Mouse (Mus musculus): ENCODE results near the gene Pfkfb4. TPM values are rescaled to one million over a fixed set of nuclear protein-coding genes. Genes with fewer than 3 reads are reported as not detected.
A peak's percentile ranks its signal among the peaks of the same experiment; 100 is the strongest.

Pfkfb4 gene
- polyA plus RNA-seq, 1 experiment from 2014 or later, result 7.8 TPM

- no peak within 1 kb of the TSS for H3K9ac ChIP-seq (replicated peaks; ENCODE audit: low read length)
- no peak within 1 kb of the TSS for H3K27ac ChIP-seq (replicated peaks; ENCODE audit: low read depth, low read length)
- ATAC-seq (replicated peaks; ENCODE audit: insufficient number of reproducible peaks, low FRiP score, low TSS enrichment, low read depth) (no peak), DNase-seq (ENCODE audit: low spot score) (no peak)
- 87% methylated on average over 4 of the region's 4 CpGs for WGBS
- H3K4me1 ChIP-seq (ENCODE audit: control insufficient read depth, insufficient read depth, low read length), result peaks cover 3% of the 10 kb centered on the region; the same call in 1 of the 2 replicates
- H3K4me3 ChIP-seq (ENCODE audit: low read depth, low read length), result no peak within 1 kb of the TSS
- no peak within 1 kb of the TSS for H3K4me2 ChIP-seq (ENCODE audit: low read depth, low read length)
- no peaks in the 10 kb centered on the region for H3K27me3 ChIP-seq (ENCODE audit: control insufficient read depth, insufficient read depth, low read length)
- no peaks in the 10 kb centered on the region for H3K36me3 ChIP-seq (replicated peaks; ENCODE audit: control insufficient read depth, insufficient read depth, low read depth, low read length)
- H3K9me3 ChIP-seq (replicated peaks; ENCODE audit: control insufficient read depth, low read length), result no peaks in the 10 kb centered on the region
Observed at GRCm38 (mm10) chr9:108985710-108986109, 5.9 kb upstream of the Pfkfb4 start, which contains the start of gene Ucn2. Ucn2 (plus strand) TSS chr9:108986010.

- H3K4me2 ChIP-seq (ENCODE audit: low read depth, low read length), result no peak overlapping the region
- DNase-seq (ENCODE audit: low spot score), result peak; percentile 48
- peaks cover 3% of the 10 kb centered on the region; the same call in 1 of the 2 replicates for H3K4me1 ChIP-seq (ENCODE audit: control insufficient read depth, insufficient read depth, low read length)
- H3K4me3 ChIP-seq (ENCODE audit: low read depth, low read length), result no peak overlapping the region
- H3K9me3 ChIP-seq (replicated peaks; ENCODE audit: control insufficient read depth, low read length), result no peaks in the 10 kb centered on the region
- H3K27me3 ChIP-seq (ENCODE audit: control insufficient read depth, insufficient read depth, low read length), result no peaks in the 10 kb centered on the region
- H3K9ac ChIP-seq (replicated peaks; ENCODE audit: low read length), result no peak overlapping the region
- no peak for ATAC-seq (replicated peaks; ENCODE audit: insufficient number of reproducible peaks, low FRiP score, low TSS enrichment, low read depth)
- no peaks in the 10 kb centered on the region for H3K36me3 ChIP-seq (replicated peaks; ENCODE audit: control insufficient read depth, insufficient read depth, low read depth, low read length)
- WGBS, result 20% methylated on average over 15 of the region's 15 CpGs
- H3K27ac ChIP-seq (replicated peaks; ENCODE audit: low read depth, low read length), result no peak overlapping the region
Observed at GRCm38 (mm10) chr9:108987704-108988350, 3.8 kb upstream of the Pfkfb4 start.

- Histone ChIP-seq H3K27me3 (ENCODE audit: control insufficient read depth, insufficient read depth, low read length) (no peaks in the 10 kb centered on the region), H3K9me3 (replicated peaks; ENCODE audit: control insufficient read depth, low read length) (no peaks in the 10 kb centered on the region), H3K36me3 (replicated peaks; ENCODE audit: control insufficient read depth, insufficient read depth, low read depth, low read length) (no peaks in the 10 kb centered on the region), H3K9ac (replicated peaks; ENCODE audit: low read length) (no peak overlapping the region), H3K27ac (replicated peaks; ENCODE audit: low read depth, low read length) (no peak overlapping the region), H3K4me3 (ENCODE audit: low read depth, low read length) (no peak overlapping the region), H3K4me2 (ENCODE audit: low read depth, low read length) (no peak overlapping the region), H3K4me1 (ENCODE audit: control insufficient read depth, insufficient read depth, low read length) (peaks cover 3% of the 10 kb centered on the region; the same call in 1 of the 2 replicates)
- 72% methylated on average over 4 of the region's 4 CpGs for WGBS
- no peak for ATAC-seq (replicated peaks; ENCODE audit: insufficient number of reproducible peaks, low FRiP score, low TSS enrichment, low read depth)
- DNase-seq (ENCODE audit: low spot score), result no peak
Observed at GRCm38 (mm10) chr9:108989802-108990461, 1.6 kb upstream of the Pfkfb4 start.

- Histone ChIP-seq H3K27me3 (ENCODE audit: control insufficient read depth, insufficient read depth, low read length) (no peaks in the 10 kb centered on the region), H3K4me3 (ENCODE audit: low read depth, low read length) (no peak overlapping the region), H3K36me3 (replicated peaks; ENCODE audit: control insufficient read depth, insufficient read depth, low read depth, low read length) (no peaks in the 10 kb centered on the region), H3K4me1 (ENCODE audit: control insufficient read depth, insufficient read depth, low read length) (peaks cover 3% of the 10 kb centered on the region; the same call in 1 of the 2 replicates), H3K9me3 (replicated peaks; ENCODE audit: control insufficient read depth, low read length) (no peaks in the 10 kb centered on the region), H3K4me2 (ENCODE audit: low read depth, low read length) (no peak overlapping the region), H3K27ac (replicated peaks; ENCODE audit: low read depth, low read length) (no peak overlapping the region), H3K9ac (replicated peaks; ENCODE audit: low read length) (no peak overlapping the region)
- ATAC-seq (replicated peaks; ENCODE audit: insufficient number of reproducible peaks, low FRiP score, low TSS enrichment, low read depth), result no peak
- WGBS, result 48% methylated on average over 7 of the region's 7 CpGs
- peak; percentile 49 for DNase-seq (ENCODE audit: low spot score)
Observed at GRCm38 (mm10) chr9:108990462-108990820, 1.1 kb upstream of the Pfkfb4 start.

GRCm38 (mm10) chr9:108992085-108992469 is 499 bp downstream of the Pfkfb4 start:
- DNase-seq (ENCODE audit: low spot score) (no peak), ATAC-seq (replicated peaks; ENCODE audit: insufficient number of reproducible peaks, low FRiP score, low TSS enrichment, low read depth) (0 out of 2 replicates have a peak, but pooled peaks have one; percentile 7)
- Histone ChIP-seq H3K9me3 (replicated peaks; ENCODE audit: control insufficient read depth, low read length) (no peaks in the 10 kb centered on the region), H3K27me3 (ENCODE audit: control insufficient read depth, insufficient read depth, low read length) (no peaks in the 10 kb centered on the region), H3K4me2 (ENCODE audit: low read depth, low read length) (peak overlapping the region; percentile 78), H3K9ac (replicated peaks; ENCODE audit: low read length) (peak overlapping the region; percentile 56), H3K27ac (replicated peaks; ENCODE audit: low read depth, low read length) (no peak overlapping the region), H3K36me3 (replicated peaks; ENCODE audit: control insufficient read depth, insufficient read depth, low read depth, low read length) (no peaks in the 10 kb centered on the region), H3K4me3 (ENCODE audit: low read depth, low read length) (peak overlapping the region; percentile 51), H3K4me1 (ENCODE audit: control insufficient read depth, insufficient read depth, low read length) (peaks cover 3% of the 10 kb centered on the region; the same call in 1 of the 2 replicates)
- 10% methylated on average over 18 of the region's 18 CpGs for WGBS

GRCm38 (mm10) chr9:108992620-108993361 is 1.2 kb downstream of the Pfkfb4 start:
- Histone ChIP-seq H3K27me3 (ENCODE audit: control insufficient read depth, insufficient read depth, low read length) (no peaks in the 10 kb centered on the region), H3K4me2 (ENCODE audit: low read depth, low read length) (no peak overlapping the region; the same call in 1 of the 2 replicates), H3K27ac (replicated peaks; ENCODE audit: low read depth, low read length) (no peak overlapping the region), H3K4me3 (ENCODE audit: low read depth, low read length) (no peak overlapping the region), H3K9me3 (replicated peaks; ENCODE audit: control insufficient read depth, low read length) (no peaks in the 10 kb centered on the region), H3K4me1 (ENCODE audit: control insufficient read depth, insufficient read depth, low read length) (peaks cover 3% of the 10 kb centered on the region; the same call in 1 of the 2 replicates), H3K36me3 (replicated peaks; ENCODE audit: control insufficient read depth, insufficient read depth, low read depth, low read length) (no peaks in the 10 kb centered on the region), H3K9ac (replicated peaks; ENCODE audit: low read length) (no peak overlapping the region)
- DNase-seq (ENCODE audit: low spot score), result no peak
- ATAC-seq (replicated peaks; ENCODE audit: insufficient number of reproducible peaks, low FRiP score, low TSS enrichment, low read depth), result no peak
- 84% methylated on average over 9 of the region's 9 CpGs for WGBS

- no peak for DNase-seq (ENCODE audit: low spot score)
- Histone ChIP-seq H3K27ac (replicated peaks; ENCODE audit: low read depth, low read length) (no peak overlapping the region), H3K9me3 (replicated peaks; ENCODE audit: control insufficient read depth, low read length) (no peaks in the 10 kb centered on the region), H3K27me3 (ENCODE audit: control insufficient read depth, insufficient read depth, low read length) (no peaks in the 10 kb centered on the region), H3K4me2 (ENCODE audit: low read depth, low read length) (no peak overlapping the region), H3K9ac (replicated peaks; ENCODE audit: low read length) (no peak overlapping the region), H3K4me1 (ENCODE audit: control insufficient read depth, insufficient read depth, low read length) (no peaks in the 10 kb centered on the region), H3K36me3 (replicated peaks; ENCODE audit: control insufficient read depth, insufficient read depth, low read depth, low read length) (no peaks in the 10 kb centered on the region), H3K4me3 (ENCODE audit: low read depth, low read length) (no peak overlapping the region)
- ATAC-seq (replicated peaks; ENCODE audit: insufficient number of reproducible peaks, low FRiP score, low TSS enrichment, low read depth), result no peak
- 77% methylated on average over 9 of the region's 9 CpGs for WGBS
Observed at GRCm38 (mm10) chr9:108996411-108996810, 4.8 kb downstream of the Pfkfb4 start.
